Mouse (Mus musculus): ENCODE measurements around the gene Hdac7. TPM values are rescaled to one million over a fixed set of nuclear protein-coding genes. Genes with fewer than 3 reads are reported as not detected.
A peak's percentile ranks its signal among the peaks of the same experiment; 100 is the strongest.
"Not testable (repeated sequence)": the region's sequence is repeated elsewhere in the genome, so short reads cannot be mapped to it uniquely, and the experiment has no call there.

Gene Hdac7
- polyA plus RNA-seq, 1 experiment from 2014 or later: 26.6 TPM

DNA sequence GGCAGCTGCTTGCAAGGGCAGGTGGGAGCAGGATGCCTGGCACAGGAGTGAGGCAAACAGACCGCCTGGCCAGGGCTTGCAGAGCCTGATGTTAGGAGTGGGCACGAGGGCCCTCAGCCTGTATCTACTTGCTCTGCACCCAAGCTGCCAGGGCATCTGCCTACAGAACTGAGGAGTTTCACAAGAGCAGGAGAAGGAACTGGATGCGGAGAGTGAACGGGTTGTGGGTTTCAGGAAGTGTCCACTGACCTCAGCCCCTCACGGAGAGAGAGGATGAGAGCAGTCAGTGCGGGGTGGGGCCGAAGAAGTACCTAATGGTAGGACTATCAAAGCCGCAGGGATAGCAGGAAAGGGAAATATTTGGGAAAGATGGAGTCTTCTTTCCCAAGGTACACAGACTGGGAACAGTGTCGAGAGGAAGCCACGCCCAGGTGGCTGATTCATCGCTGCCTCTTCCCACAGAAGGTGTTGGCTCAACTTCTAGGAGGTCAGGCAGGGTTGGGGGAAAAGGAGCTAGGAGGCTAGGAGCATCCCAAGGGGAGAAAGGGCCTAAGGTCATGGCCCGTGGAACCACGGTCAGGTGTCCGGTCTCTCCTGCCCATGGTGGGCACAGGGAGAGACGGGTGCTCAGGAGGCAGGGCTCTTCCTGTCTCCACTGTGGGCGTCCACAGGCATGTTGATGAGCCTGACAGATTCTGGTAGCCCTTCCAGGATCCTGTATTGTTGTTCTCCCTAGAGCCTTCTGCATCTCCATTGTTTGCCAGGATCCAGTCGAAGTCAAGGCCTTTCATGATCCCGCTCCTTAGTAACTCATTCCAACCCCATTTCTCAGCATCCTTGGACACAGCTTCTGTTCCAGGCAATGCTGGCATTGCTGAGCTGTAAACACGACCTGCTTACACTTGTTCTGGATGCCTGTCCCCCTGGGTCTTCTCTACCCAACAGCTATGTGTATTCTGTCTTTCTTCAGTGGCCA, 27.0 kb upstream of the Hdac7 start:
- H3K36me3 ChIP-seq: no peaks in the 10 kb centered on the region

DNA sequence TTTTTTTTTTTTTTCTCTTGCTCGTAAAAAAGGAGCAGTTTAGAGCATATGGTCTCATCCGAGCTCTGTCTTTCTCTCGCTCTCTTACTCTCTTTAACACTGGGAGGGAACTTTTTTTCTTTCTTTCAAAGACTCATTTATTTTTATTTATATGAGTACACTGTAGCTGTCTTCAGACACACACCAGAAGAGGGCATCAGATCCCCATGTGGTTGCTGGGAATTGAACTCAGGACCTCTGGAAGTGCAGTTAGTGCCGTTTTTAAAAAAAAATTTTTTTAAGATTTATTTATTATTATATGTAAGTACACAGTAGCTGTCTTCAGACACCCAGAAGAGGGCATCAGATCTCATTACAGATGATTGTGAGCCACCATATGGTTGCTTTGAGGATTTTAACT, 25.8 kb upstream of the Hdac7 start:
- H3K27me3 ChIP-seq; H3K4me2 ChIP-seq (replicated peaks); H3K36me3 ChIP-seq; H3K4me3 ChIP-seq; ATAC-seq (replicated peaks); H3K9ac ChIP-seq (replicated peaks); H3K4me1 ChIP-seq; H3K9me3 ChIP-seq; H3K27ac ChIP-seq (replicated peaks): not testable (repeated sequence)
- 82% methylated on average over 4 of the region's 4 CpGs for whole genome bisulfite sequencing

More for the DNA sequence above, 27.0 kb upstream of the Hdac7 start:
- ATAC-seq (replicated peaks): no peak
- H3K27ac ChIP-seq (replicated peaks): no peak overlapping the region
- H3K27me3 ChIP-seq: no peaks in the 10 kb centered on the region
- WGBS: 87% methylated on average over 19 of the region's 19 CpGs
- no peak overlapping the region for H3K4me3 ChIP-seq
- H3K9me3 ChIP-seq: no peaks in the 10 kb centered on the region
- no peak overlapping the region for H3K9ac ChIP-seq (replicated peaks)
- no peaks in the 10 kb centered on the region for H3K4me1 ChIP-seq
- no peak overlapping the region for H3K4me2 ChIP-seq (replicated peaks)

DNA sequence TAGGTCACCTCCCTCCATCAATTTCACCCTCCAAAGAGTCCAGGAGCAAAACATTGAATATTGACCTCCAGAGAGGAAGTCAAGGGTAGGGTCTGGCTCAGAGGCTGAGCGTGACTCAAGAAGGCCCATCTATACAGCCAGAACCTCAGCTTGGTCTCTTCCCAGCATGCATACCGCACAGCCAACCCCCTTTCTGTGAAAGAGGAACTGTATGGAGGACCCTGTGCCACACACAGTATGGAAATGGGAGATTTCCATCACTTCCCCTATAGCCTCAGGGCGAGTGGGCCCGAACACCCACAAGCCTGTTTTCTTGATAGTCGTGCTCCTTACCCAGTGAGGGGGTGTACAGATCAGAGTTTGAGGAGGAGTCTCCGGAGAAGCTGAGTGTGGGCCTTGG, 24.7 kb upstream of the Hdac7 start:
- no peak overlapping the region for H3K4me3 ChIP-seq
- H3K27ac ChIP-seq (replicated peaks): no peak overlapping the region
- no peak for ATAC-seq (replicated peaks)
- H3K9ac ChIP-seq (replicated peaks): no peak overlapping the region
- WGBS: 91% methylated on average over 6 of the region's 6 CpGs
- no peaks in the 10 kb centered on the region for H3K27me3 ChIP-seq
- no peaks in the 10 kb centered on the region for H3K4me1 ChIP-seq
- H3K36me3 ChIP-seq: no peaks in the 10 kb centered on the region
- H3K4me2 ChIP-seq (replicated peaks): no peak overlapping the region
- no peaks in the 10 kb centered on the region for H3K9me3 ChIP-seq

DNA sequence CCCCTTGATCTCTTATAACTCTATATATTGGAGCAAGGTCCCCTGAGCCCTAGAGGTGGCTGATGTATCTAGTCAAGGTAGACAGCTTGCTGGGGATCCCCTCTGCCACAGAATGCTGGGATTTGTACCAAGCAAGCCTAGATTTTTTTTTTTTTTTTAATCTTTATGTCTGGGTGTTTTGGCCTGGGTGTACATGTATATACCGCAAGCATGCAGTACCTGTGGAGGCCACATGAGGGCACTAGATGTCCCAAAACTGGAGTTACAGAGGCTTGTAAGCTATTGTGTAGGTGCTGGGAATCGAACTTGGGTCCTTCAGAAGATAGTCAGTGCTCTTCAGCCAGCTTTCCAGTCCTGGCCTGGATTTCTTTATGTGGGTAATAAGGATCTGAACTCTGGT, 21.7 kb upstream of the Hdac7 start:
- Histone ChIP-seq H3K4me3 (no peak overlapping the region), H3K36me3 (no peaks in the 10 kb centered on the region), H3K9ac (replicated peaks) (no peak overlapping the region), H3K4me1 (0 out of 2 replicates have a peak, but pooled peaks cover 3% of the 10 kb centered on the region), H3K4me2 (replicated peaks) (no peak overlapping the region), H3K9me3 (no peaks in the 10 kb centered on the region), H3K27ac (replicated peaks) (no peak overlapping the region), H3K27me3 (no peaks in the 10 kb centered on the region)
- 97% methylated on average over 2 of the region's 2 CpGs for WGBS
- no peak for ATAC-seq (replicated peaks)

DNA sequence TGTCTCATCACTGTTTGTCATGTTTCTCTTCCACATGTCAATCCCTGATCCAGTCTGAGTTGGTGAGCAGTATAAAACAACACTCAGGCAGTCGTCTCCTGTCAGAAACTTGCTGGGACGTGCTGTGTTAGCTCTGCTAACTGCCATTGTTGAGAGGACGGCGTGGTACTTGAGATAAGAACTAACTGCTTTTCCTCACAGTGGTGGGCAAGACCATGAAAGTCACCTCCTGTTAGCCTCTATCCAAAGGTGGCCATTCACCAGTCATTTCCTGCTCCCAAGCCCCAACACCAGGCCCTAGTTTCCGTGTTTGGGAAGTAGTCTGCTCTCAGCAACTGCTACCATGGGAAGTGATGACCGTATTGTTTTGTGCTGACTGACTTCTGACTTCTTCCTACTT, 20.9 kb upstream of the Hdac7 start:
- ATAC-seq (replicated peaks): no peak
- 74% methylated on average over 6 of the region's 6 CpGs for WGBS
- 0 out of 2 replicates have a peak, but pooled peaks cover 3% of the 10 kb centered on the region for H3K4me1 ChIP-seq

DNA sequence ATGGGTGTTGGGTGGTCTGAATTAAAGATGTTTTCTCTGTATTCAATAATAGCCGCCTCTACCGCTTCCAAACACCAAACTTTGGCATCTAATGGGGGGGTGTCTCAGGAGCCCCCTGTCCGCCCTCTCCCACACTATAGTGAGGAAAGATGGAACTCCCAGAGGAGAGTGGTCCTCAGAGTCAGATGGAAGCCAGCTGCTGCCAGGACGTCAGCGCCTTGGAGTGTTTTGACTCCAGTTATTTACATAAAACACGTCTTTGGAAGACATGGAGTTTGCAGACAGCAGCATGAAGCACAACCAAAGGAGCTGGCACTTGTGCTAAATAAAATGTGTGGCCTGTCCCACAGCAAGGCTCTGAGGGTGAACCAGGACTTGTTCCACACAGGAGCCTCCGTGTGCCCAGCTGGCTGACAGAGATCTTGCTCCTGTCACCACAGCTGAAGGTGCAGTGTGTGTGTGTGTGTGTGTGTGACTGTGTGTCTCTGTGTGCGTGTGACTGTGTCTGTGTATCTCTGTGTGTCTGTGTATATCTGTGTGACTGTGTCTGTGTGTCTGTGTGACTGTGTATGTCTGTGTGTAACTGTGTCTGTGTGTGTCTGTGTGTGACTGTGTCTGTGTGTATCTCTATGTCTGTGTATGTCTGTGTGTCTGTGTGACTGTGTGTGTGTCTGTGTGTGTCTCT, 20.2 kb upstream of the Hdac7 start:
- Histone ChIP-seq H3K36me3 (no peaks in the 10 kb centered on the region), H3K27me3 (no peaks in the 10 kb centered on the region), H3K4me3 (no peak overlapping the region), H3K4me1 (0 out of 2 replicates have a peak, but pooled peaks cover 3% of the 10 kb centered on the region), H3K9ac (replicated peaks) (no peak overlapping the region), H3K4me2 (replicated peaks) (no peak overlapping the region), H3K27ac (replicated peaks) (no peak overlapping the region), H3K9me3 (no peaks in the 10 kb centered on the region)
- no peak for ATAC-seq (replicated peaks)
- 72% methylated on average over 8 of the region's 8 CpGs for WGBS

More for the DNA sequence above, 20.9 kb upstream of the Hdac7 start:
- H3K36me3 ChIP-seq: no peaks in the 10 kb centered on the region
- no peak overlapping the region for H3K4me2 ChIP-seq (replicated peaks)
- no peak overlapping the region for H3K9ac ChIP-seq (replicated peaks)
- H3K27me3 ChIP-seq: no peaks in the 10 kb centered on the region
- no peak overlapping the region for H3K27ac ChIP-seq (replicated peaks)
- H3K4me3 ChIP-seq: no peak overlapping the region
- H3K9me3 ChIP-seq: no peaks in the 10 kb centered on the region

DNA sequence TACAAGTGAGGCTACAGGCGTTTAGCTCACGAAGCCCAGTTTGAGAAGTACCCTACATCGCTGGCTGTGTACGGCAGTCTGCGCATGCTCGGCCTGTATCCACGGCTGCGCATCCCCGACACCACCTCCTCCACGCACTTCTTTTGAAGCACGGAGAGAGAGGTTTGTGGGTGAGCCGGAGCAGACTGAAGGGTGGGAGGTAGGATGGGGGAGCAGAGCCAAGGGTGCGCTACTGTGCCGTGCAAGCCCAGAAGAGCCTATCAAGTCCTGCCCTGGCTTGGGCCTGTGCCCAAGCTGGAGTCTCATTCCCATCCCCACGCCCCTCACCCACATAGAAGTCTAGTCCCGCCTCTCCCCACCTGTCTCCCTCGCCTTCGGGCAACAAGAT, 19.2 kb upstream of the Hdac7 start:
- ATAC-seq (replicated peaks): no peak
- no peaks in the 10 kb centered on the region for H3K36me3 ChIP-seq
- H3K9ac ChIP-seq (replicated peaks): no peak overlapping the region
- no peak overlapping the region for H3K4me3 ChIP-seq
- WGBS: 71% methylated on average over 18 of the region's 18 CpGs
- H3K9me3 ChIP-seq: no peaks in the 10 kb centered on the region
- H3K27me3 ChIP-seq: no peaks in the 10 kb centered on the region
- H3K4me2 ChIP-seq (replicated peaks): peak overlapping the region; percentile 19; the same call in 1 of the 2 replicates
- no peak overlapping the region for H3K27ac ChIP-seq (replicated peaks)
- H3K4me1 ChIP-seq: 0 out of 2 replicates have a peak, but pooled peaks cover 3% of the 10 kb centered on the region

DNA sequence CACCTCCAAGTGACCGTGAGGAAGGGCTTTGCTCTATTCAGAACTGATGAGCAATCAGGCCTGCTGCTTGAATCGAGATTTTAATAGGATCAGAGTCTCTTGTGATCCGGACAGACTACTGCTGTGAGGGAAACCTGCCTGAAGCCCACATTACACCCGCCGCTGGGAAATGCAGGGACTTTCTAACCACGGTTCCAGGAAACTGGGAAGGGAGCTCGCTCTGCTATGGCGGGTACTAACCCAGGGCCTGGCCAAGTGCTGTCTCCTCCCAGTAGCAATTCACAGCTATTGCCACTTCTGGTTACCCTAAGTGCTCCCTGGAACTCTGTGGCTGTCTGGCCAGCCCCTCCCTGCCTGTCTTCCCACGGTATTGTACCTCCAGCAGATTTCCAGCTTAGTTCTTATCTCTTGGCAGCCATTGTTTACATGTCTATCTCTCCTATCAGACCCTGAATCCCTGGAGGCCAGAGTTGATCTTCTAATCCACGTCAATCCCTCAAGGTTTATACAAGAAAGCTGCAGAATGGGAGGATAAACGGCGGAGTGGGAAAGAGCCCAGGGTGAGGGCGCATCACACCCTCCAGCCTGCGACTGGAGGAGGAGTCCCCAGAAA, 18.7 kb upstream of the Hdac7 start:
- no peak overlapping the region for H3K4me3 ChIP-seq
- H3K36me3 ChIP-seq: no peaks in the 10 kb centered on the region
- H3K4me2 ChIP-seq (replicated peaks): 0 out of 2 replicates have a peak overlapping the region, but pooled peaks have one; percentile 19
- ATAC-seq (replicated peaks): no peak
- WGBS: 32% methylated on average over 14 of the region's 14 CpGs
- H3K9ac ChIP-seq (replicated peaks): no peak overlapping the region
- H3K9me3 ChIP-seq: no peaks in the 10 kb centered on the region
- H3K4me1 ChIP-seq: 0 out of 2 replicates have a peak, but pooled peaks cover 3% of the 10 kb centered on the region
- H3K27ac ChIP-seq (replicated peaks): no peak overlapping the region
- H3K27me3 ChIP-seq: no peaks in the 10 kb centered on the region

DNA sequence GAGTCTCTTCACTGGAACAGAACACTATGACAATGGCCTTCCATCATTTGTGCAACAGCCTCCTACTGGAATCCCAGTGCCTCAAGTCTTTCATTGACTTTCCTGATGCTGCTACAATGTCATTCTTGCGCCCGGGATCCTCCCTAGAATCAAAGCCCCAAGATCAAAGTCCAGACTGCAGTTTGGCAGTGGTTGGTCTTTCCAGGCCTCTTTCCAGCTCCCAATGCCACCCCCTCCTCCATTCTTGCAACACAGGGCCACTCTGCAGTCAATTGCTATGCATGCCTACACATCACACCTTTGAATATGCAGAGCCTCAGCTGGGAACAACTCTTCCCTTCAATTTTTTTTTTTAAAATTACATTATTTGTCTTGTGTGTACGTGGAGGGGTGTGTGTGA, 16.1 kb upstream of the Hdac7 start:
- H3K4me2 ChIP-seq (replicated peaks): no peak overlapping the region
- 80% methylated on average over 3 of the region's 3 CpGs for WGBS
- no peak overlapping the region for H3K4me3 ChIP-seq
- no peaks in the 10 kb centered on the region for H3K9me3 ChIP-seq
- H3K27ac ChIP-seq (replicated peaks): no peak overlapping the region
- H3K36me3 ChIP-seq: no peaks in the 10 kb centered on the region
- H3K9ac ChIP-seq (replicated peaks): no peak overlapping the region
- H3K27me3 ChIP-seq: no peaks in the 10 kb centered on the region
- 0 out of 2 replicates have a peak, but pooled peaks cover 3% of the 10 kb centered on the region for H3K4me1 ChIP-seq
- no peak for ATAC-seq (replicated peaks)

DNA sequence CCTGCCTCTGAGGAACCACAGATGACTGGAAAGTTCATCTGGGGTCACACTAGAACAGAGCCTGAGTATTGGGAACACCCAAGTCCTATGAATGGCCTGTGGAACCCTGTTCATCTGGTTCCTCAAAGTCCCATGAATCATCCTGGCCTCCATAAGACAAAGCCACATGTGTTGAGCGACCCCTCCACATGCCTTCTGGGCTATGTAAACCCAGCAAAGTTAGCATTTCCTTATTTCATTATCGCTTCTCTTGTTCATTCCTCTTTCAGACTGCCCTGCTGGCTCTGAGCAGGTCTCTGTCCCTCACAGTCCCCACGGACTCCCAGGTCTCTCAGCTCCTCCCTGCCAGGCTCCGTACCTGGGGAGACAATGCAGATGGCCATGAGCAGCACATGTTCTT, 14.1 kb upstream of the Hdac7 start:
- ATAC-seq (replicated peaks): no peak
- Histone ChIP-seq H3K36me3 (no peaks in the 10 kb centered on the region), H3K27ac (replicated peaks) (no peak overlapping the region), H3K4me3 (no peak overlapping the region), H3K27me3 (no peaks in the 10 kb centered on the region), H3K9ac (replicated peaks) (no peak overlapping the region), H3K4me1 (no peaks in the 10 kb centered on the region), H3K4me2 (replicated peaks) (no peak overlapping the region), H3K9me3 (no peaks in the 10 kb centered on the region)
- 89% methylated on average over 4 of the region's 4 CpGs for WGBS

DNA sequence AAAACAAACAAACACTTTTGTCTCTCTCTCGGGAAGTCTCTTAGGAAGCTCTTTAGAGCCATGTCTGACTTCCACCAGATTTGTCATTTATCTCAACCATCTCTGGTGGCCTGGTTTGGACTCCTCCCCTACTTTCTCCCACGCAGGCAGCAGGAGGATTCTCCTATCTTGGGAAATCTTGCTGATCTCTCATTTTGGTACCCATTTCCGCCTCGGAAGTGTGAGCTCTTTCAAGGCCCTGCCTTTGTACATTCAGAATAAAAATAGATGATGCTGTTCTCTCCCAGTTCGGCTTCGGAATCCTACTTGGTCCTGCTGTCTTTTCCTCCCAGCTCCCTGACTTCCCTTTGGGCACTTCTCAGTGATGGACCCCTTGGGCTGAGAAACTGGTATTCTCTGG, 10.2 kb upstream of the Hdac7 start:
- Histone ChIP-seq H3K4me3 (no peak overlapping the region), H3K4me2 (replicated peaks) (no peak overlapping the region), H3K4me1 (peaks cover under 1% of the 10 kb centered on the region; the same call in 1 of the 2 replicates), H3K27ac (replicated peaks) (no peak overlapping the region), H3K27me3 (no peaks in the 10 kb centered on the region), H3K36me3 (no peaks in the 10 kb centered on the region), H3K9me3 (no peaks in the 10 kb centered on the region), H3K9ac (replicated peaks) (no peak overlapping the region)
- no peak for ATAC-seq (replicated peaks)
- 71% methylated on average over 6 of the region's 6 CpGs for WGBS

DNA sequence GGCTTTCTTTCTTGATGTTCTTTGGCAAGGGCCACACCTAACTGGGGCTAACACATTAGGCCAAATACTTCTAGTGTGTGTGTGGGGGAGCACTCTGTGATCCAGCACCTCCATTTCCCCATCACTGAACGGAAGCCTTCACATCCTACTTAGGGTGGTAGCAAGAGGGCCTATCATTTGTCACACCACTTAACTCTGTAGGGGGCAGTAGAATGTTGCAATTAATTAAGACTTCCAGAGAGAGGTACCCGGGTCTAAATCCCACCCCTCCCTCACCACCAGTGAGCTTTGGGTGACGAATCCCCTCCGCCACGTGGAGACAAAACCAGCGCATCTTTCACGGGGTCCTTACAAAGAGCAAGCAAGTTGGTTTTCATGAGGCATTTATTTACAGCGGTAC, 9.8 kb upstream of the Hdac7 start:
- no peak overlapping the region for H3K27ac ChIP-seq (replicated peaks)
- WGBS: 36% methylated on average over 8 of the region's 8 CpGs
- peaks cover 6% of the 10 kb centered on the region; the same call in 1 of the 2 replicates for H3K4me1 ChIP-seq
- no peaks in the 10 kb centered on the region for H3K27me3 ChIP-seq
- no peaks in the 10 kb centered on the region for H3K9me3 ChIP-seq
- no peaks in the 10 kb centered on the region for H3K36me3 ChIP-seq
- no peak overlapping the region for H3K4me2 ChIP-seq (replicated peaks)
- ATAC-seq (replicated peaks): no peak
- H3K4me3 ChIP-seq: no peak overlapping the region
- no peak overlapping the region for H3K9ac ChIP-seq (replicated peaks)

Measured in forebrain, embryonic 15.5 days (tissue).